Mouse (Mus musculus): Measurements from ENCODE around the gene Thumpd1. TPM values are rescaled to one million over a fixed set of nuclear protein-coding genes. Genes with fewer than 3 reads are reported as not detected.

The Thumpd1 gene
- polyA plus RNA-seq (2014; fragmentation: Nextera tagmentation; extraction: Ambion mirVana) = 110 and 114 TPM in 2 replicates

- ATAC-seq (replicated peaks; ENCODE audit: insufficient number of reproducible peaks, low FRiP score, low TSS enrichment, low read depth) = peak; percentile 93
- H3K27me3 ChIP-seq (ENCODE audit: control insufficient read depth, insufficient read depth, low read length) = no peaks in the 10 kb centered on the region
- DNase-seq (ENCODE audit: low spot score) = peak; percentile 96
- H3K9me3 ChIP-seq (replicated peaks; ENCODE audit: control insufficient read depth, low read length) = no peaks in the 10 kb centered on the region
- peak within 1 kb of the TSS; percentile 90 for H3K9ac ChIP-seq (replicated peaks; ENCODE audit: low read length)
- under 1% methylated on average over 60 of the region's 60 CpGs for WGBS
- H3K4me1 ChIP-seq (ENCODE audit: control insufficient read depth, insufficient read depth, low read length) = no peaks in the 10 kb centered on the region
- 0 out of 2 replicates have a peak within 1 kb of the TSS, but pooled peaks have one; percentile 60 for H3K27ac ChIP-seq (replicated peaks; ENCODE audit: low read depth, low read length)
- H3K4me3 ChIP-seq (ENCODE audit: low read depth, low read length) = peak within 1 kb of the TSS; percentile 95
- peaks cover 7% of the 10 kb centered on the region for H3K36me3 ChIP-seq (replicated peaks; ENCODE audit: control insufficient read depth, insufficient read depth, low read depth, low read length)
- peak within 1 kb of the TSS; percentile 70 for H3K4me2 ChIP-seq (ENCODE audit: low read depth, low read length)
Measured at GRCm38 (mm10) chr7:119720253-119720946, at the start of gene Thumpd1. Gene Thumpd1, minus strand, starts transcription at chr7:119720798.

DNA sequence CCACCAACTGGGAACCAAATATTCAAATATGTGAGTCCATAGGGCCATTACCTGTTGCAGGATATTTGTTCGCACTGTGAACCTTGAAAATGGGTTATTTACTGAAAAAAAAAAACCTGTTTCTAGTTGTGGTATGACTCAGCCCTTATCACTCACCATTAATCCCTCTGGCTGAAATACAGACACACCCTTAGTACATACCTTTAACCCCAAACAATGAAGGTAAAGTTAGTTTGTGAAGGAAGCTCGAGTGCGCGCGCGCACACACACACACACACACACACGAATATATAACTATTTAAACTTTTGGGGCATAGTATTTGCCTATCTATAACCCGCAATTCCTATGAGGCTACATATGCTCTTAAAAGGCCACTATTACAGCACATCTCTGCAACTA, 49.3 kb upstream of the Thumpd1 start:
- no peak for ATAC-seq (replicated peaks; ENCODE audit: insufficient number of reproducible peaks, low FRiP score, low TSS enrichment, low read depth)
- no peak overlapping the region for H3K27ac ChIP-seq (replicated peaks; ENCODE audit: low read depth, low read length)
- H3K36me3 ChIP-seq (replicated peaks; ENCODE audit: control insufficient read depth, insufficient read depth, low read depth, low read length) = no peaks in the 10 kb centered on the region
- H3K9me3 ChIP-seq (replicated peaks; ENCODE audit: control insufficient read depth, low read length) = no peaks in the 10 kb centered on the region
- H3K4me1 ChIP-seq (ENCODE audit: control insufficient read depth, insufficient read depth, low read length) = no peaks in the 10 kb centered on the region
- no peak overlapping the region for H3K4me2 ChIP-seq (ENCODE audit: low read depth, low read length)
- 91% methylated on average over 8 of the region's 8 CpGs for WGBS
- H3K4me3 ChIP-seq (ENCODE audit: low read depth, low read length) = no peak overlapping the region
- no peak for DNase-seq (ENCODE audit: low spot score)
- H3K27me3 ChIP-seq (ENCODE audit: control insufficient read depth, insufficient read depth, low read length) = no peaks in the 10 kb centered on the region
- no peak overlapping the region for H3K9ac ChIP-seq (replicated peaks; ENCODE audit: low read length)

DNA sequence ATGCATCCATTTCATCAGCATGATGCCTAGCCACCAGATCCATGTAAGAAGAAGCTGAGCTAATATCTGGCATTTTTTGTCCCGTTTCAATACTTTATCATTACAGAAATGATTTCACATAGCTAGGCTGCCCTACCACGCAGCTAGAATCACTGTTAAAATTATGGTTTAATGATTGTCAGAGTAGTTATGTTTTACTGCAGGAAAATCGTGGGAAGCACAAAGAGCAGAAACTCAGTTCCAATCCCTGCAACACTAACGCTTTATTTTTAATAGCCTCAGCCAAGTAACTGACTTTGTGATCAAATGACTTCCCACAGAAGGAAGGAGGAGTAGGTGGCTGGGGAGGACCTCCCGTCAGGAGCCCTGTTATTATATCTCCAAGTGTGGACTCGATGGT, 46.4 kb upstream of the Thumpd1 start:
- H3K9ac ChIP-seq (replicated peaks; ENCODE audit: low read length) = no peak overlapping the region
- no peaks in the 10 kb centered on the region for H3K4me1 ChIP-seq (ENCODE audit: control insufficient read depth, insufficient read depth, low read length)
- no peak for DNase-seq (ENCODE audit: low spot score)
- no peak overlapping the region for H3K27ac ChIP-seq (replicated peaks; ENCODE audit: low read depth, low read length)
- no peaks in the 10 kb centered on the region for H3K36me3 ChIP-seq (replicated peaks; ENCODE audit: control insufficient read depth, insufficient read depth, low read depth, low read length)
- H3K4me3 ChIP-seq (ENCODE audit: low read depth, low read length) = no peak overlapping the region
- no peaks in the 10 kb centered on the region for H3K27me3 ChIP-seq (ENCODE audit: control insufficient read depth, insufficient read depth, low read length)
- no peak for ATAC-seq (replicated peaks; ENCODE audit: insufficient number of reproducible peaks, low FRiP score, low TSS enrichment, low read depth)
- 80% methylated on average over 6 of the region's 6 CpGs for WGBS
- no peak overlapping the region for H3K4me2 ChIP-seq (ENCODE audit: low read depth, low read length)
- no peaks in the 10 kb centered on the region for H3K9me3 ChIP-seq (replicated peaks; ENCODE audit: control insufficient read depth, low read length)

DNA sequence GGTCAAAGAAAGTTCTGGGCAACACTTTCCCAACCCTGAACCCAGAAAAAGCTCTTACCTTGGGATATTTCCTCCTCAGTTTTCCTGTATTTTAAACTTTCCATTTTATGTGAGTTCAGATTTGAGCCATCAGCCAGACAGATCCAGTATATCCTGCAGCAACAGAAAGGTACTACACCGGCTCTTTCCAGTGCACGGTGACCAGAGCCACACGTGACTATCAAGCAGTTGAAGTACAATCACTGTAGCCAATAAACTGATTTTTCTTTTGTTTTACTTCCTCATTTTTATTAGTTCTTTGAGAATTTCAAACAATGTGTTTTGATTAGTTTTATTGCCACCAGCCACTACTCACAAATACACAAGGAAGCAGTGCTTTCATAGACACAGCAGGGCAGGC, 43.8 kb upstream of the Thumpd1 start:
- Histone ChIP-seq H3K4me1 (ENCODE audit: control insufficient read depth, insufficient read depth, low read length) (no peaks in the 10 kb centered on the region), H3K27ac (replicated peaks; ENCODE audit: low read depth, low read length) (no peak overlapping the region), H3K9ac (replicated peaks; ENCODE audit: low read length) (no peak overlapping the region), H3K9me3 (replicated peaks; ENCODE audit: control insufficient read depth, low read length) (no peaks in the 10 kb centered on the region), H3K36me3 (replicated peaks; ENCODE audit: control insufficient read depth, insufficient read depth, low read depth, low read length) (no peaks in the 10 kb centered on the region), H3K4me3 (ENCODE audit: low read depth, low read length) (no peak overlapping the region), H3K27me3 (ENCODE audit: control insufficient read depth, insufficient read depth, low read length) (no peaks in the 10 kb centered on the region), H3K4me2 (ENCODE audit: low read depth, low read length) (no peak overlapping the region)
- ATAC-seq (replicated peaks; ENCODE audit: insufficient number of reproducible peaks, low FRiP score, low TSS enrichment, low read depth) (no peak), DNase-seq (ENCODE audit: low spot score) (no peak)
- WGBS = 95% methylated on average over 3 of the region's 3 CpGs

DNA sequence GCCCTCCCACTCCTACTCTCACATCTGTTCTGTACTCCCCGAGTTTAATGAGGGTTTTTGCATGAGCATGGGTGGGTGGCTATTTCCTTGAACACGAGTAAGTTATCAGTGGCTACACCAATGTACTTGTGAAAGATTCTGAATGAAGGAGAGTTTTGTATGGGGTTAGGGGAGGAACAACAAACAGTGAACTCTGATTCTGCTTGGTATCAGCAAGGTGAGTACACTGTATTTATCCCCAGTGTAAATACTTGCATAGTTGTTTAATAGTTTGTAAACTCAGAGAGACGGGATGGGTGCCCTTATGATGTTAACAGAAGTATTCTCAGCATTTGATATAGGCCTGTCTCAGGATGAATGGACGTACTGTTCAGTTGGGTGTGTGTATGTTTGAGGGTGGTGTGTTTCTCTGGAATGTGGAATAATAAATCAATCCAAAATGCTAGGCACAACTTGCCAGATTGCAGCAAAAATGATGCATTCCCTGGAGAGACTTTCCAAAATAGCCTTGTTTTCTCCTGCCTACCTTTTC, 41.6 kb upstream of the Thumpd1 start:
- ATAC-seq (replicated peaks; ENCODE audit: insufficient number of reproducible peaks, low FRiP score, low TSS enrichment, low read depth) (no peak), DNase-seq (ENCODE audit: low spot score) (no peak)
- 65% methylated on average over 4 of the region's 4 CpGs for WGBS
- Histone ChIP-seq H3K4me1 (ENCODE audit: control insufficient read depth, insufficient read depth, low read length) (no peaks in the 10 kb centered on the region), H3K4me2 (ENCODE audit: low read depth, low read length) (no peak overlapping the region), H3K9ac (replicated peaks; ENCODE audit: low read length) (no peak overlapping the region), H3K27ac (replicated peaks; ENCODE audit: low read depth, low read length) (no peak overlapping the region), H3K4me3 (ENCODE audit: low read depth, low read length) (no peak overlapping the region), H3K9me3 (replicated peaks; ENCODE audit: control insufficient read depth, low read length) (no peaks in the 10 kb centered on the region), H3K36me3 (replicated peaks; ENCODE audit: control insufficient read depth, insufficient read depth, low read depth, low read length) (no peaks in the 10 kb centered on the region), H3K27me3 (ENCODE audit: control insufficient read depth, insufficient read depth, low read length) (no peaks in the 10 kb centered on the region)

GRCm38 (mm10) chr7:119760527-119760951, 39.9 kb upstream of the Thumpd1 start, which contains the start of gene Acsm3:
Gene Acsm3, plus strand, starts transcription at chr7:119760923.
- Histone ChIP-seq H3K27me3 (ENCODE audit: control insufficient read depth, insufficient read depth, low read length) (no peaks in the 10 kb centered on the region), H3K4me1 (ENCODE audit: control insufficient read depth, insufficient read depth, low read length) (no peaks in the 10 kb centered on the region), H3K4me2 (ENCODE audit: low read depth, low read length) (no peak within 1 kb of the TSS), H3K27ac (replicated peaks; ENCODE audit: low read depth, low read length) (no peak within 1 kb of the TSS), H3K9me3 (replicated peaks; ENCODE audit: control insufficient read depth, low read length) (no peaks in the 10 kb centered on the region), H3K4me3 (ENCODE audit: low read depth, low read length) (no peak within 1 kb of the TSS), H3K36me3 (replicated peaks; ENCODE audit: control insufficient read depth, insufficient read depth, low read depth, low read length) (no peaks in the 10 kb centered on the region), H3K9ac (replicated peaks; ENCODE audit: low read length) (no peak within 1 kb of the TSS)
- 74% methylated on average over 11 of the region's 11 CpGs for WGBS
- ATAC-seq (replicated peaks; ENCODE audit: insufficient number of reproducible peaks, low FRiP score, low TSS enrichment, low read depth) (no peak), DNase-seq (ENCODE audit: low spot score) (no peak)

GRCm38 (mm10) chr7:119753696-119754095, 33.1 kb upstream of the Thumpd1 start:
- Histone ChIP-seq H3K36me3 (replicated peaks; ENCODE audit: control insufficient read depth, insufficient read depth, low read depth, low read length) (no peaks in the 10 kb centered on the region), H3K9me3 (replicated peaks; ENCODE audit: control insufficient read depth, low read length) (no peaks in the 10 kb centered on the region), H3K27me3 (ENCODE audit: control insufficient read depth, insufficient read depth, low read length) (no peaks in the 10 kb centered on the region), H3K27ac (replicated peaks; ENCODE audit: low read depth, low read length) (no peak overlapping the region), H3K4me1 (ENCODE audit: control insufficient read depth, insufficient read depth, low read length) (no peaks in the 10 kb centered on the region), H3K4me2 (ENCODE audit: low read depth, low read length) (no peak overlapping the region), H3K4me3 (ENCODE audit: low read depth, low read length) (no peak overlapping the region), H3K9ac (replicated peaks; ENCODE audit: low read length) (no peak overlapping the region)
- 88% methylated on average over 1 of the region's 1 CpGs for WGBS
- DNase-seq (ENCODE audit: low spot score) (no peak), ATAC-seq (replicated peaks; ENCODE audit: insufficient number of reproducible peaks, low FRiP score, low TSS enrichment, low read depth) (no peak)

DNA sequence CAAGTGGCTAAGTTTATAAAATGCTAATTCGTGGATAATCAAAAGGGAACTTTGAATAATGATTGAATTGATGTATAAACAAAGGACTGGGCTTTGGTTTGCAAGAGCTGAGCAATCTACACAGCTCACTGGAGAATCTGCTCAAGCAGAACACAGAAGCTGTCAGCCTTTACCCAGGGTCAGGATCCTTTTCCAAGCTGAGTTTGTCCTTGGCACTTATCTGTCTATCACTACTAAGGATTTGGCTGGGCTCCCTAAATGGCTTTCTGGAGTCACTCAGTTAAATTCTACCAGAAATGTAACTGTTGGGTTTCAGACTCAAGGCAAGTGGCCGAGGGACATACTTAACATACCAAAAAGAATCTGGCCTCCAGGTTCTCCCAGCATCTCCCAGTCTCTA, 29.3 kb upstream of the Thumpd1 start:
- Histone ChIP-seq H3K4me1 (ENCODE audit: control insufficient read depth, insufficient read depth, low read length) (no peaks in the 10 kb centered on the region), H3K36me3 (replicated peaks; ENCODE audit: control insufficient read depth, insufficient read depth, low read depth, low read length) (no peaks in the 10 kb centered on the region), H3K27me3 (ENCODE audit: control insufficient read depth, insufficient read depth, low read length) (no peaks in the 10 kb centered on the region), H3K9ac (replicated peaks; ENCODE audit: low read length) (no peak overlapping the region), H3K4me2 (ENCODE audit: low read depth, low read length) (no peak overlapping the region), H3K9me3 (replicated peaks; ENCODE audit: control insufficient read depth, low read length) (no peaks in the 10 kb centered on the region), H3K4me3 (ENCODE audit: low read depth, low read length) (no peak overlapping the region), H3K27ac (replicated peaks; ENCODE audit: low read depth, low read length) (no peak overlapping the region)
- no peak for ATAC-seq (replicated peaks; ENCODE audit: insufficient number of reproducible peaks, low FRiP score, low TSS enrichment, low read depth)
- 64% methylated on average over 2 of the region's 2 CpGs for WGBS
- no peak for DNase-seq (ENCODE audit: low spot score)
